Mouse (Mus musculus) lung, postnatal 0 days (tissue): ENCODE results near the gene Klhdc8a.

Experiments used
- CTCF ChIP-seq: IDR thresholded peaks from 2 replicates; pipeline ENCODE4 v1.5.1; 2016; ENCODE audit warnings: antibody characterized with exemption, mild to moderate bottlenecking
- EP300 ChIP-seq: IDR thresholded peaks from 2 replicates; pipeline ENCODE4 v1.6.1; 2016; ENCODE audit warnings: antibody characterized with exemption, mild to moderate bottlenecking, control low read depth

- no peak for TF ChIP-seq CTCF
- no peak for TF ChIP-seq EP300
These were observed 38.5 kb downstream of the Klhdc8a start for GRCm38 (mm10) chr1:132336921-132337320.
